Mouse (Mus musculus) testis, adult 10 weeks (tissue): ENCODE results near the gene Pi4kb. TPM values are rescaled to one million over a fixed set of nuclear protein-coding genes. Genes with fewer than 3 reads are reported as not detected.

ENCODE experiments used
- polyA plus RNA-seq: library from polyadenylated mRNA; stranded (reverse); fragments of 350-450 nt; fragmentation: Illumina TruSeq; extraction: RNeasy Lipid Tissue Mini Kit (QIAGEN cat#74804); gene quantifications from one replicate; pipeline ENCODE4 v1.2.3, GENCODE M21; 2014; ENCODE audit warnings: low read depth, low replicate concordance

Gene Pi4kb
- polyA plus RNA-seq, result 8.2 TPM

DNA sequence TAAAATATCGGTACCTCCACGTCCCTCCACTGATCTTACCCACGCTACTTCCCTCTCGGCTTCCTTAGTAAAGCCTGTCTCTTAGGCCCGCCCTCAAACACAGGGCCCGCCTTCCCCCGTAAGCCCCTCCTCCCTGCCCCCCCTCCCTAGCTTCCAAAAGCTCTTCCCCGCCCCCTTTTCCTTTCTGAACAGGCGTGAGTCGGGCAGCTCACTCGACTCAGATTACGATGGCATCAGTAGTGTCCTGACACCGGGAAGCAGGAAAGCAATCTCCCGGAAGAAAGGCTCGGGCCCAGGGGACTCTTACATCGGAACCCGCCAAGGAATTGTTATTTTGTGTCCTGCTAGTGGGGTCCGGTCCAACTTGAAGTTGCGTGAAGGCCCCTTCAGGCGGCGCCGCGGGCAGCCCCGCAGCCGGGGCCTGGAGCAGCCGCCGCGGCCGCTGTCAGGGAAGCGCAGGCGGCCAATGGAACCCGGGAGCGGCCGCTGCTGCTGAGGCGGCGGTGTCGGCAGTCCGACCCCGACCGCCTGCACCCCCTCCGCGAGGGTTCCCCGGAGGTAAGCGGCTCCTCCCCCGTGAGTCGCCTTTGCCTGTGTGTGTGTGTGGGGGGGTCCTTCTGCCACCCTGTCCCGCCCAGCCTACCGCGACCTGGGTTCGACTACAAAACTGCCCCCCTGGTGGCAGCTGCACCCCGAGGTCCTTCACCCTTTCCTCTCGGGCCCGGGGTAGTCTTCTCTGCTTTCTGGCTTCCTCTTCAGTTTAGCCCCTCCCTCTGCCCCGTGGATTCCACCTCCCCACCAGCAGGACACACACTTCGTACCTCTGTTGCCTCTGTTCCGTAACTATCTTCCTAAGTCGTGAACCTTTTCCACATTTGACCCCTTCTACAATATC lies at the start of gene Pi4kb:
Gene Pi4kb (plus strand): TSS at position 204 of the 895 bp plus-strand sequence.

DNA sequence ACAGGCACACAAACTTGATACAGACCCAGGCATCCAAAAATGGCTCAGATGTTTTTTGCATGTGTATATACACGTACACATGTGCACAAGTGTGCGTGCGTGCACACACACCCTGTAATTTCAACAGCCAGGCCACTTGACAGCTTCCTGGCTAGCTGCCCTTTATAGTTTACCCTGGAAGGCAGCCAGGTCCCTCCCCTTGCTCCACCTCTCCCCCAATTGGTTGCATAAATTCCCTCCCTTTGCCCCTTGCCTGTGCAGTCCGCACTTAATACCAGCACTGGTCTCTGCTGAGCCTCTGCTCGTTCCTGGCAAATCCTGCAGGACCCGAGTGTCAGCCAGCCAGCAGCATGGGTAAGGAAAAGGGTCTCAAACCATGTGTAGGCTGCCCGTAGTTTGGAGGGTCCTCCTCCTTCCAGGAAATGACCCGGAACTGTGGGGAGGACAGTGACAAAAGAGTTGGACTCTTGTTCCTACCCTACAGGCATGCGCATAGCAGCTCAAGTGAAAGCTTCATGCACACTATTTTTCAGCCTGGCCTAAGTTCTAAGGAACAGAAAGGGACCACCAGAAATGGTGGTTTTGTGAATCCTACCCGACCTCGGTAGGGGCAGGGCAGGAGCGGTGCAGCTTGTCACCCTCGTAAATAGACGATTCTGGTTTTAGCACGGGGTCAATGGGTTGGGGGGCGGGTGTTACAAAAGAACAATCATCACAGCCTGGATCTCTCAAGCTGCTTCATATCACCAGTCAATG lies 41.5 kb upstream of the Pi4kb start, which contains the start of gene Selenbp1:
Gene Selenbp1 (plus strand): TSS at position 248 of the 756 bp plus-strand sequence.

DNA sequence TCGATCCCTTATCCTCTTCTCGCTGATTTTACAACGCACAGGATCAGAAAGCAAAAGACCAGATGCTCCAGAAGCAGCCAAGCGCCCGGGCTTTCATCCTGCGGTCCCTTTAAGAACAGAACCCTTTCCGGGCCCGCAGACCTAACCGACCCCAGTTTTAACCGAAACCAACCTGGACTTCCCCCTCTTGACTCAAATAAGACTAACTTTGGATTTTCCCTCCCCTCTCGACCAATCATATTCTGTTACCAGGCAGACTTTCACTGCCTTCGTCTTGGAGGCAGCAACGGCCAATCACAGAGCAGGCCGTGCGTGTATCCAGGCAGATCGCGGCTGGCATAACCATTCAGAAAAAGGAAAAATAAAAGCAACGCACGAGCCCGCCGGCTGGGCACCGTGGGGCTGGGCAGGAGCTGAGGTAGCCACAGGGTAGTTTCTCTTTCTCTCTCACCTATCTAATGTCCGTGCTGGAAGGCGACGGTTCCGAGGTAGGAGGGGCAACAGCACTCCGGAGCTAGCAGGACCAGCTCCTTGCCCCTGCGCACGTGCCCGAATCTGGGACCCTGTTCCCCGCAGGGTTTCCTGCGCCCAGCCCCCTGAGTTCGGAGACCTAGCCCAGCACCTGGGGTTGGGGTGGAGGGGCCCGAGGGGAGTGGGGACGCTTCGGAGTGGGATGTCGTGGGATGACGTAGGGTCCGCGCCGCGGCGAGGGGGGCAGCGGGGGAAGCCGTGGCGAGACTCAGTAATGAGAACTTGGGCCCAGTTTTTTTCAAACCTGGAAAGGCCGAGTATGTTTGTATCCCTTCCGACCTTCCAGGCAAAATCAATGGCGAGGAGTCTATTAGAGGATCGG lies 20.5 kb upstream of the Pi4kb start, which contains the start of gene Rfx5:
Gene Rfx5 (plus strand): TSS at position 312 of the 853 bp plus-strand sequence.

DNA sequence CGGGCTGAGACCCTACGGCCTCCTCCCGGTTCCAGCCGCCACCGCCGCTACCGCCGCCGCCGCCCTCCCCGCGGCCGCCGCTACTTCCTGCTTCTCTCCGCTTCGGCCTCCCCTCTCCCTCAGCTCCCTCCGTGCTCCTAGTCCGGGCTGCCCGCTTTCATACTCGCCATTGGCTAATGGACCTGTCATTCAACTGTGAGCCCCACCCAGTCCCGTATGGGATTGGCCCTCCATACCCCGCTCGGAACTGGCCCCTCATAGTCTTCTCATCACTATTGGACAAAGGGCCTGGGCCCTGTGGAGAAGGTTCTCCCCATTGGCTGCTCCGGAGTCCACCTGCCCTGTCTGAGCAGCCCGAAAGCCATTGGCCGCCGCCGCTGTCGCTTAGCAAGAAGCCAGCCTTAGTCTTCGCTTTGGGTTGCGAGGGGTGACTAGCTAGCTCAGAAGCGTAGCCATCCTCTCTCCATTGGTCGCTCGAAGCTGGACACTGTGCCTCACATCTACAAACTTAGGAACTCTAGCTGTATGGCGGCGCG lies 40.9 kb downstream of the Pi4kb start, which contains the start of gene Zfp687:
Gene Zfp687 (minus strand): TSS at position 112 of the 536 bp plus-strand sequence.

DNA sequence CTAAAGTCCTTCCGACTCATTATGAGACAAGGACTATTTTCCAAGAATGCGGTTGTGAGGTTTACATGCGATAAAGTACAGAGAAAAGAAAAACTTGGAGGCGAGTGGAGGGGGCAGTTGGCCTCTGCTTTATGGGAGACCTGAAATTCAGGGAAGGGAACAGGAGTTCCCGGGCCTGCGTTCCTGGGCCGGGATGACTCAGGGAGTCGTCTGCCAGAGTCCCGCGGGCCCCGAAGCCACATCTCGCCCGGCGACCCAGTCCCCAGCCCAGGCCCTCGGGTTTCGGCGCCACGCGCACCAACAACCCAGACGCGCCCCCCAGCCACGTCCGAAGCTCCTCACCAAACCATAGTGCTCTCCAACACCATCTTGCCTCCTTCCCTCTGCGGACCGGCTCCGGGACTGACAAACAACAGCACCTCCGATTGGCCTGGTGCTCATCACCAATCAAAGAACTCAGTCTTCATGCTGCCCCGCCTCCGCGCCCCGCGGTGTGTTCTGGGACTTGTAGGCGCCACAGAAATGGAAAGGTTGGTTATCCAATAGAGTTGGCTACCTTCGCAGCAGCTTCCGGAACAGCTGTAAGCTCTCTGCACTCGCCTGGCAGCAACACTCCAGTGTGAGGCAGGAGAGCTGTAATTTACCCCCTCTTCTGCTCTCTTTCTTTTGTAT lies 67.8 kb downstream of the Pi4kb start, which contains the start of gene Psmd4:
Gene Psmd4 (minus strand): TSS at position 449 of the 672 bp plus-strand sequence.

Other genes with a start within 250 kb of the Pi4kb start
- 8.2 TPM for gene Cgn, start 188.2 kb upstream of the Pi4kb start, polyA plus RNA-seq
- 13.1 TPM for gene Pogz, start 137.2 kb upstream of the Pi4kb start, polyA plus RNA-seq
- 52.5 TPM for gene Psmb4, start 87.8 kb upstream of the Pi4kb start, polyA plus RNA-seq
- 2.2 TPM for gene Selenbp1, start 41.7 kb upstream of the Pi4kb start, polyA plus RNA-seq
- gene Rfx5, start 20.7 kb upstream of the Pi4kb start, polyA plus RNA-seq, result 11.5 TPM
- gene Zfp687, start 40.7 kb downstream of the Pi4kb start, polyA plus RNA-seq, result 11.3 TPM
- gene Psmd4, start 67.9 kb downstream of the Pi4kb start, polyA plus RNA-seq, result 14.9 TPM
- 13.8 TPM for gene Pip5k1a, start 132.2 kb downstream of the Pi4kb start, polyA plus RNA-seq
- gene Vps72, start 136.3 kb downstream of the Pi4kb start, polyA plus RNA-seq, result 6.2 TPM
- 4.3 TPM for gene Tmod4, start 149.7 kb downstream of the Pi4kb start, polyA plus RNA-seq
- 18.9 TPM for gene Scnm1, start 159.3 kb downstream of the Pi4kb start, polyA plus RNA-seq
- 2.3 TPM for gene Lysmd1, start 159.4 kb downstream of the Pi4kb start, polyA plus RNA-seq
- gene Tnfaip8l2, start 167.6 kb downstream of the Pi4kb start, polyA plus RNA-seq, result not detected
- 1.3 TPM for gene Sema6c, start 185.7 kb downstream of the Pi4kb start, polyA plus RNA-seq
- 11.1 TPM for gene Gabpb2, start 243.2 kb downstream of the Pi4kb start, polyA plus RNA-seq